Mouse (Mus musculus): ENCODE measurements around the gene Surf6. TPM values are rescaled to one million over a fixed set of nuclear protein-coding genes. Genes with fewer than 3 reads are reported as not detected.

The Surf6 gene
- polyA plus RNA-seq (2012; rRNA removed), result 2.8 and 3.4 TPM in 2 replicates

DNA sequence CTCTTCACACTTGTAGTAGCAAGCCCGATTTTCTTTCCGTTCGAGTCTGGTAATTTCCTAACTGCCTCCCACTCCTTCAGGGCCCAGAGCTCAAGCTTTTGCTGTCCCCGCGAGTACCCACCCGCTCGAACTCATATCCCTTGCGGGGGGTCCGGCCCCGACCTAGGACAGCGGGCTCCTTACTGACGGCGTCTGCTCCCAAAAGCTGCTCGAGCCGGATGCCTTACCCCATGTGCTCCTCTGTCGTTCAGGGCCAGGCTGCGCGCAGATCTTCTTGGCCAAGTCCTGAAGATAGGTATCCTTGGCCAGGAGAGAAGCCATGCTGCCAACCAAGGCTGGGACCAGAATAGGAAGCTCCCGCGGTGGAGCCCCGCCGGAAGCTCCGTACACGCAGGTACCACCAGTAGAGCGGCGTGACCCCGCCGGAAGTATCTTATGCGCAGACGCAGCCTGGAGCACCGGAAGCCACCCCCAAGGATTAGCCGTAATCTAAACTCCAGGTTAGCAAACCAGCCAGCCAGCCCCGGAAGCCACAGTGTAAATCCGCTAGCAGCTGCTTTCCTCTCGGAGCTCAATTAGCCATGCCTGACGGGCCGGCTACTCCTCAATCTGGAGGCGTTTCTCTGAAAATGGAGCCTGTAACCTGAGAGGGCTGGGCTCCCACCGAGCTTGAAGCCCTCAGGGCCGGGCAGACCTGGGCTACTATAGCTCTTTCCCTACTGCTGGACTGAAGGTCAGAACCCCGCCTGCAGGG is at the start of gene Surf6:
Gene Surf6, minus strand, starts transcription at position 413 of the 754 bp plus-strand sequence.
- WGBS, result under 1% methylated on average over 41 of the region's 41 CpGs
- TF ChIP-seq POLR2A (IDR thresholded peaks at IDR 0.05; ENCODE audit: low read depth, low read length) (peak; percentile 56), CTCF (IDR thresholded peaks at IDR 0.05; ENCODE audit: extremely low read depth, insufficient read length, insufficient replicate concordance, low read depth, low read length) (0 out of 2 replicates have a peak, but pooled peaks have one; percentile 11)
- peaks cover 17% of the 10 kb centered on the region for H3K36me3 ChIP-seq (ENCODE audit: control insufficient read depth, insufficient read depth, low read length)

DNA sequence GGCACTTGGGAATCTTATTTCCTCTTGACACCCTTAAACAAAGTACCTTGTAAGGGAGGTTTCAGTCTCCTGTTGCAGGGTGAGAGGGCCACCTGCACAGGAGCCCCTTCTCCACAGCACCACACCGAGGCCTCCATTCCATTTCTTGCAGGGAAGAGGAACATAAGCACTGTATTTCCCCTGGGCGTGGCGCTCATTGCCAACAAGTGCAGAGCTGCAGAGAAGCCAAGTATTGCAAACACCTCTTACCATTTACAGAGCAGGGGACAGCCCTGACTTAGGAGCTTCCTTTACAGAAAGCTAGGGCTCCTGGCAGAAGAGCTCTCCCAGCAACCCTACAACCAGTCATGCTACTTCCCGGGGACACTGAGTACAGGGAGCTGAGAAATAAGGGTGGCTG is 49.5 kb upstream of the Surf6 start:
- H3K36me3 ChIP-seq (ENCODE audit: control insufficient read depth, insufficient read depth, low read length), result peaks cover 62% of the 10 kb centered on the region
- WGBS, result 76% methylated on average over 4 of the region's 4 CpGs
- no peaks in the 10 kb centered on the region for H3K27me3 ChIP-seq (ENCODE audit: control insufficient read depth, insufficient read depth, low read length)

More for the DNA sequence above, at the start of gene Surf6:
- H3K4me1 ChIP-seq (ENCODE audit: control insufficient read depth, insufficient read depth, insufficient read length, low read length), result peaks cover 6% of the 10 kb centered on the region; the same call in 1 of the 2 replicates
- peak within 1 kb of the TSS; percentile 87 for H3K27ac ChIP-seq (ENCODE audit: insufficient read depth, low read depth, low read length)
- H3K4me3 ChIP-seq (ENCODE audit: low read depth, low read length), result peak within 1 kb of the TSS; percentile 97
- no peaks in the 10 kb centered on the region for H3K27me3 ChIP-seq (ENCODE audit: control insufficient read depth, insufficient read depth, low read length)

DNA sequence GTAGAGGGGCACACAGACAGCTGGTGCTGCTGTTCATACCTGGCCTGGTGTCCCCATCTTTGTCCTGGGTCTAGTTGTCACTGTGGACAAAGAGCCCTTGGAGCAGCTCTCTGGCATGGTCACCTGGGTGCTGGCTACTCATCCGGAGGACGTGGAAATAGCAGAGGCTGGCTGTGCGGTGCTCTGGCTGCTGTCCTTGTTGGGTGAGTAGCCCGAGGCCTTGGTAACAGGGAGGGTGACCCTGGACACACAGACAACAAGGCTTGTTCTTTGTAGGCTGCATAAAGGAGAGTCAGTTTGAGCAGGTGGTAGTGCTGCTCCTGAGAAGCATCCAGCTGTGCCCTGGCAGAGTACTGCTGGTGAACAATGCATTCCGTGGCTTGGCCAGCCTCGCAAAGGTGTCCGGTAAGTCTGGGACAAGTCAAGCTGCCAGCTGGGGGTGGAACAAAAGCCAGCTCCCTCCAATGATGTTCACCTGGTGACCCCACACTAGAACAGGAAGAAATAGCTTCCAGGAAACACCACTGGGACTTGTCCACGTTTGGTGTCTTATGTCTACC is 48.7 kb upstream of the Surf6 start:
- Histone ChIP-seq H3K27ac (ENCODE audit: insufficient read depth, low read depth, low read length) (no peak overlapping the region), H3K4me3 (ENCODE audit: low read depth, low read length) (no peak overlapping the region), H3K4me1 (ENCODE audit: control insufficient read depth, insufficient read depth, insufficient read length, low read length) (peaks cover 8% of the 10 kb centered on the region; the same call in 1 of the 2 replicates), H3K36me3 (ENCODE audit: control insufficient read depth, insufficient read depth, low read length) (peaks cover 64% of the 10 kb centered on the region), H3K27me3 (ENCODE audit: control insufficient read depth, insufficient read depth, low read length) (no peaks in the 10 kb centered on the region)
- TF ChIP-seq POLR2A (IDR thresholded peaks at IDR 0.05; ENCODE audit: low read depth, low read length), result no peak
- TF ChIP-seq CTCF (IDR thresholded peaks at IDR 0.05; ENCODE audit: extremely low read depth, insufficient read length, insufficient replicate concordance, low read depth, low read length), result no peak
- WGBS, result 80% methylated on average over 8 of the region's 8 CpGs

More for the DNA sequence above, 49.5 kb upstream of the Surf6 start:
- Histone ChIP-seq H3K4me3 (ENCODE audit: low read depth, low read length) (no peak overlapping the region), H3K27ac (ENCODE audit: insufficient read depth, low read depth, low read length) (no peak overlapping the region), H3K4me1 (ENCODE audit: control insufficient read depth, insufficient read depth, insufficient read length, low read length) (peaks cover 9% of the 10 kb centered on the region; the same call in 1 of the 2 replicates)
- TF ChIP-seq POLR2A (IDR thresholded peaks at IDR 0.05; ENCODE audit: low read depth, low read length) (no peak), CTCF (IDR thresholded peaks at IDR 0.05; ENCODE audit: extremely low read depth, insufficient read length, insufficient replicate concordance, low read depth, low read length) (no peak)

DNA sequence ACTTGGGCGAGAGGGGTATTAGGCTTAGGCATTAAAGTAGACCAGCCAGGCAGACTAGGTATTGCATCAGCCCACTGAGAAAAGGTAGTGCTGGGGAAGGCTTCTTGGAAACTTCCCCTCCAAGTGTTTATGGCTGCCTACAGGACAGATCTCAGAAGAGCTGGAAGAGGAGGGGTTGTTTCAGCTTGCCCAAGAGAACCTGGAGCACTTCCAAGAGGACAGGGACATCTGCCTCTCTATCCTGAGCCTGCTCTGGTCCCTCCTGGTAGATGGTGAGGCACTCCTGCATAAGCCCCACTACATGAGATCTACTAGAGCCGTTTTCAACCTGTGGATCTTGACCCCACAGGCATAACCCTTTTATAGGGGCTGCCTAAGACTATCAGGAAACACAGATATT is 47.7 kb upstream of the Surf6 start:
- TF ChIP-seq CTCF (IDR thresholded peaks at IDR 0.05; ENCODE audit: extremely low read depth, insufficient read length, insufficient replicate concordance, low read depth, low read length) (no peak), POLR2A (IDR thresholded peaks at IDR 0.05; ENCODE audit: low read depth, low read length) (no peak)
- H3K36me3 ChIP-seq (ENCODE audit: control insufficient read depth, insufficient read depth, low read length), result peaks cover 53% of the 10 kb centered on the region
- no peak overlapping the region for H3K27ac ChIP-seq (ENCODE audit: insufficient read depth, low read depth, low read length)
- peaks cover 1% of the 10 kb centered on the region; the same call in 1 of the 2 replicates for H3K4me1 ChIP-seq (ENCODE audit: control insufficient read depth, insufficient read depth, insufficient read length, low read length)
- 91% methylated on average over 2 of the region's 2 CpGs for WGBS
- H3K27me3 ChIP-seq (ENCODE audit: control insufficient read depth, insufficient read depth, low read length), result no peaks in the 10 kb centered on the region
- H3K4me3 ChIP-seq (ENCODE audit: low read depth, low read length), result no peak overlapping the region

DNA sequence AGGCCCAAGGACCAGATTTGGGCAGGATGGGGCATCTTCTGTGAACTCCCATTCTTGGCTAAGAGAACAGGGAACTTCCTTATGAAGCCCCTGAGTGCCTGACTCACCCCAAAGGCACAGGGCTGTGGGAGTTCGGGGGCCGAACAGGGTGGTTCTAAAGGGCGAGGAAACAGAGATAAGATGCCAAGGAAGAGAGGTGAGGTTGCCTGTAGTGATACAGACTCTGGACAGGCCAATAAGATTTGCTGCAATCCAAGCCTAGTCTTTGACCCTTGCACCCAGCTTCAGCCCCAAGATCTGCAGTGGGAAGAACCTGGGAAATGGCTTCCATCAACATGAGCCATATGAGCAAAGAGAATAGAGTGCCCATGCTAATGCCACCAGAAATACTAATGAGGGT is 40.6 kb upstream of the Surf6 start:
- WGBS, result 16% methylated on average over 3 of the region's 3 CpGs
- TF ChIP-seq POLR2A (IDR thresholded peaks at IDR 0.05; ENCODE audit: low read depth, low read length) (no peak), CTCF (IDR thresholded peaks at IDR 0.05; ENCODE audit: extremely low read depth, insufficient read length, insufficient replicate concordance, low read depth, low read length) (no peak)
- Histone ChIP-seq H3K4me1 (ENCODE audit: control insufficient read depth, insufficient read depth, insufficient read length, low read length) (peaks cover 27% of the 10 kb centered on the region; the same call in 1 of the 2 replicates), H3K4me3 (ENCODE audit: low read depth, low read length) (no peak overlapping the region), H3K36me3 (ENCODE audit: control insufficient read depth, insufficient read depth, low read length) (peaks cover 7% of the 10 kb centered on the region), H3K27me3 (ENCODE audit: control insufficient read depth, insufficient read depth, low read length) (no peaks in the 10 kb centered on the region), H3K27ac (ENCODE audit: insufficient read depth, low read depth, low read length) (peak overlapping the region; percentile 94)

DNA sequence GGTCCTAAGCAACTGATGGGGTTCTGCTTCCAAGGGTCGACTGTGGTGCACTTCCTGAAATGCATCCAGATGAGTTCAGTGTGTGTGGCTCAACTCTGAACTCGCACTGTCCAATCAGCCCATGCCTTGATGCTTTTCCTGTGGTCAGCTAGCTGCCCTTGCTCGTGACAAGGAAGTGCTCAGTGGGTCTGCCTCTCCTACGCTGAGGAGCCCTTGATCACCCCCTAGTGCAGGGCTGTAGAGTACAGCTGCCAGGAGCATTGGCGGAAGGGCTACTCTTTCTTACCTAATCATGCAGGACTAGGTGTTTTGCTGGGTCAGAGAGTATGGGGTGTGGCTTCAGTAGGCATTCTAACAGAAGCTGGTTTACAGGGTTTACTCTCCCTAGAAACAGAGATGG is 38.9 kb upstream of the Surf6 start:
- Histone ChIP-seq H3K27ac (ENCODE audit: insufficient read depth, low read depth, low read length) (no peak overlapping the region), H3K27me3 (ENCODE audit: control insufficient read depth, insufficient read depth, low read length) (no peaks in the 10 kb centered on the region), H3K4me1 (ENCODE audit: control insufficient read depth, insufficient read depth, insufficient read length, low read length) (peaks cover 27% of the 10 kb centered on the region; the same call in 1 of the 2 replicates), H3K4me3 (ENCODE audit: low read depth, low read length) (no peak overlapping the region), H3K36me3 (ENCODE audit: control insufficient read depth, insufficient read depth, low read length) (peaks cover under 1% of the 10 kb centered on the region; the same call in 1 of the 2 replicates)
- peak; percentile 14; the same call in 1 of the 2 replicates for TF ChIP-seq CTCF (IDR thresholded peaks at IDR 0.05; ENCODE audit: extremely low read depth, insufficient read length, insufficient replicate concordance, low read depth, low read length)
- TF ChIP-seq POLR2A (IDR thresholded peaks at IDR 0.05; ENCODE audit: low read depth, low read length), result no peak
- 48% methylated on average over 5 of the region's 5 CpGs for WGBS

DNA sequence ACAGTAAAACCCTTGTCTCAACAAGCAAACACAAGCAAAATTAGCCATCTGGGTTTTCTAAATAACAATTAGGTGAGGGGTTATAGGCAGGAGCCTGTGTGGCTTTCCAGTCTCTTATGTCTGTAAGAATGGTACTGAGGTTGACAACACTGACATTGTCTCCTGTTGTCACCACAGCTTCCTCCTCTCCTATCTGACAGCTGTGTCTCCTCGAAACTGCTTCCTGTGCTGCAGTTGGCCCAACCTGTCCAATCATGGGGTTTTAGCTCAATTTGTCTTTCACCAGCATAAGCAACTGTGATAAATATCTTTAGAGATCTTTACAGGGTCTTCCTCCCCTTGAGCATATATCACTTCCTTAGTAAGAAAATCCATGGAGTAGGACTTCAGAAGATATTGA is 33.7 kb upstream of the Surf6 start:
- no peak overlapping the region for H3K27ac ChIP-seq (ENCODE audit: insufficient read depth, low read depth, low read length)

More for the DNA sequence above, 33.7 kb upstream of the Surf6 start:
- peaks cover 22% of the 10 kb centered on the region for H3K4me1 ChIP-seq (ENCODE audit: control insufficient read depth, insufficient read depth, insufficient read length, low read length)
- 42% methylated on average over 1 of the region's 1 CpGs for WGBS
- TF ChIP-seq POLR2A (IDR thresholded peaks at IDR 0.05; ENCODE audit: low read depth, low read length), result no peak
- H3K36me3 ChIP-seq (ENCODE audit: control insufficient read depth, insufficient read depth, low read length), result no peaks in the 10 kb centered on the region
- no peak overlapping the region for H3K4me3 ChIP-seq (ENCODE audit: low read depth, low read length)
- H3K27me3 ChIP-seq (ENCODE audit: control insufficient read depth, insufficient read depth, low read length), result no peaks in the 10 kb centered on the region

Data from small intestine, adult 2 months (tissue).